22 mouse cellular contexts compared by ENCODE assay signal in genomic region chr7:6779172-6779571, GRCm38 (mm10). TPM values are rescaled to one million over a fixed set of nuclear protein-coding genes. Genes with fewer than 3 reads are reported as not detected.
DNase-seq lines count a peak whose midpoint lies in the region; ATAC-seq lines count a peak whose summit lies in the region.
"Had no signal": no experiment of that assay in that cellular context is flagged by ENCODE, and none has a peak within 500 bp of the region (broad histone marks: within the 10 kb centered on the region; RNA-seq: fewer than 3 reads in every experiment).

No protein-coding gene starts in this region.

- intact Hi-C loops in heart, postnatal 36 days (cut with DNase I) = no loop called here

- peaks cover 24% of the 10 kb centered on the region for H3K4me1 ChIP-seq in heart, embryonic 11.5 days (ENCODE audit: control insufficient read depth, insufficient read depth, low read length)
- H3K4me1 ChIP-seq in heart, embryonic 16.5 days (ENCODE audit: control insufficient read depth, insufficient read depth, low read length) = peaks cover 33% of the 10 kb centered on the region
- peaks cover 42% of the 10 kb centered on the region for H3K4me1 ChIP-seq in lung, embryonic 16.5 days (replicated peaks; ENCODE audit: control insufficient read depth, insufficient read depth, low read length)

- no peaks in the 10 kb centered on the region for H3K36me3 ChIP-seq in heart, embryonic 11.5 days (ENCODE audit: control insufficient read depth, insufficient read depth, low read length)
- H3K36me3 ChIP-seq in heart, embryonic 16.5 days (ENCODE audit: control insufficient read depth, insufficient read depth) = no peaks in the 10 kb centered on the region
- H3K36me3 ChIP-seq in lung, embryonic 16.5 days (ENCODE audit: control insufficient read depth, insufficient read depth, low read length) = no peaks in the 10 kb centered on the region
- H3K36me3 ChIP-seq: embryonic facial prominence, embryonic 12.5 days; forebrain, embryonic 12.5 days; hindbrain, embryonic 10.5 days; intestine, embryonic 15.5 days had no signal

- no peaks in the 10 kb centered on the region for H3K9me3 ChIP-seq in heart, embryonic 11.5 days (replicated peaks; ENCODE audit: control insufficient read depth, low read length)
- H3K9me3 ChIP-seq in heart, embryonic 16.5 days (replicated peaks; ENCODE audit: control insufficient read depth, low read length) = no peaks in the 10 kb centered on the region
- no peaks in the 10 kb centered on the region for H3K9me3 ChIP-seq in lung, embryonic 16.5 days (ENCODE audit: control insufficient read depth, low read length)
- H3K9me3 ChIP-seq: embryonic facial prominence, embryonic 12.5 days; forebrain, embryonic 12.5 days; hindbrain, embryonic 10.5 days; intestine, embryonic 15.5 days had no signal

- H3K27me3 ChIP-seq in heart, embryonic 11.5 days (ENCODE audit: control insufficient read depth, insufficient read depth, low read length) = no peaks in the 10 kb centered on the region
- H3K27me3 ChIP-seq in heart, embryonic 16.5 days (ENCODE audit: control insufficient read depth, insufficient read depth, low read length) = no peaks in the 10 kb centered on the region
- H3K27me3 ChIP-seq in lung, embryonic 16.5 days (ENCODE audit: control insufficient read depth, insufficient read depth, low read depth, low read length) = no peaks in the 10 kb centered on the region
- H3K27me3 ChIP-seq: embryonic facial prominence, embryonic 12.5 days; intestine, embryonic 15.5 days had no signal

- DNase-seq in heart, adult 8-10 months (ENCODE audit: low spot score) = no peak
- DNase-seq in heart, postnatal 36 days = no peak
- no peak for DNase-seq in lung, postnatal 36 days
- no peak for DNase-seq in spleen, postnatal 10 days (ENCODE audit: low spot score in 2 of 2)
- DNase-seq: adrenal gland, postnatal 10 days; cerebellum, adult 11 months; cerebellum, adult 8-10 months; cerebellum, postnatal 14 days; embryo, embryonic 11 days; gastrocnemius, postnatal 10 days; heart, adult 2 months had no signal

- WGBS in heart, embryonic 11.5 days (ENCODE audit: insufficient replicate concordance) = 66% methylated on average over 5 of the region's 5 CpGs
- WGBS in heart, embryonic 16.5 days = 71% methylated on average over 5 of the region's 5 CpGs
- WGBS in lung, embryonic 16.5 days = 64% methylated on average over 5 of the region's 5 CpGs

- no peak overlapping the region for H3K4me3 ChIP-seq in heart, embryonic 11.5 days (ENCODE audit: low read depth, low read length)
- H3K4me3 ChIP-seq in heart, embryonic 16.5 days (ENCODE audit: low read length) = no peak overlapping the region
- no peak overlapping the region for H3K4me3 ChIP-seq in lung, embryonic 16.5 days (ENCODE audit: low read length)
- H3K4me3 ChIP-seq: embryonic facial prominence, embryonic 12.5 days; forebrain, embryonic 12.5 days; heart, adult 2 months; hindbrain, embryonic 10.5 days; intestine, embryonic 15.5 days had no signal

- no peak overlapping the region for H3K4me2 ChIP-seq in heart, embryonic 11.5 days
- H3K4me2 ChIP-seq in heart, embryonic 16.5 days (ENCODE audit: low read depth, low read length) = no peak overlapping the region
- H3K4me2 ChIP-seq in lung, embryonic 16.5 days (ENCODE audit: low read depth, low read length) = no peak overlapping the region
- H3K4me2 ChIP-seq: embryonic facial prominence, embryonic 12.5 days; forebrain, embryonic 12.5 days; hindbrain, embryonic 14.5 days; intestine, embryonic 15.5 days had no signal

- no peak overlapping the region for H3K9ac ChIP-seq in heart, embryonic 11.5 days (ENCODE audit: low read depth, low read length)
- H3K9ac ChIP-seq in heart, embryonic 16.5 days (ENCODE audit: low read length) = no peak overlapping the region
- no peak overlapping the region for H3K9ac ChIP-seq in lung, embryonic 16.5 days (ENCODE audit: low read length)
- H3K9ac ChIP-seq: embryonic facial prominence, embryonic 12.5 days; forebrain, embryonic 12.5 days; hindbrain, embryonic 14.5 days; intestine, embryonic 15.5 days had no signal

- peak overlapping the region; percentile 22; the same call in 1 of the 2 replicates for H3K27ac ChIP-seq in heart, embryonic 11.5 days (ENCODE audit: low read depth, low read length)
- H3K27ac ChIP-seq in heart, embryonic 16.5 days (ENCODE audit: low read length) = 0 out of 2 replicates have a peak overlapping the region, but pooled peaks have one; percentile 19
- H3K27ac ChIP-seq in lung, embryonic 16.5 days (ENCODE audit: low read length) = peak overlapping the region; percentile 47
- H3K27ac ChIP-seq: embryonic facial prominence, embryonic 12.5 days; forebrain, embryonic 12.5 days; heart, adult 2 months; hindbrain, embryonic 10.5 days; hindbrain, embryonic 14.5 days; intestine, embryonic 15.5 days had no signal

- ATAC-seq in heart, embryonic 11.5 days (replicated peaks; ENCODE audit: insufficient number of reproducible peaks, low FRiP score, low TSS enrichment) = no peak
- ATAC-seq in heart, embryonic 16.5 days (replicated peaks; ENCODE audit: extremely low read depth, insufficient read depth, low FRiP score) = no peak
- ATAC-seq in lung, embryonic 16.5 days (ENCODE audit: low read depth) = no peak
- ATAC-seq: forebrain, embryonic 16.5 days; intestine, embryonic 15.5 days had no signal

RNA-seq across cellular contexts. Expression of gene Usp29, which starts 48.8 kb away (rescaled TPM):
- 14.5 and 15.5 TPM in 2 replicates for polyA plus RNA-seq in heart, embryonic 11.5 days (2014; fragmentation: Nextera tagmentation; extraction: Ambion mirVana)
- not detected for total RNA-seq in heart, adult 8-10 months (2022)
- polyA plus RNA-seq in heart, embryonic 16.5 days (2015; fragmentation: Nextera tagmentation; extraction: Ambion mirVana) = 5.9 and 6.1 TPM in 2 replicates
- under 1 TPM; 0.08 to 0.17 TPM for total RNA-seq in heart, postnatal 36 days (2021)
- polyA plus RNA-seq in lung, embryonic 16.5 days (2015; fragmentation: Nextera tagmentation; extraction: Ambion mirVana) = 3.5 and 5.1 TPM in 2 replicates
- total RNA-seq: common myeloid progenitor, adult 5-6 weeks; MEL had no signal

RNA-seq across cellular contexts. Expression of gene Peg3, which starts 48.9 kb away (rescaled TPM):
- polyA plus RNA-seq in heart, embryonic 11.5 days (2014; fragmentation: Nextera tagmentation; extraction: Ambion mirVana) = 214 TPM in 2 replicates
- total RNA-seq in heart, adult 8-10 months (2022) = 1 to 10 TPM; 3.1 to 5.9 (median 4.3) TPM
- 86.6 and 88.1 TPM in 2 replicates for polyA plus RNA-seq in heart, embryonic 16.5 days (2015; fragmentation: Nextera tagmentation; extraction: Ambion mirVana)
- total RNA-seq in heart, postnatal 36 days (2021) = 10 to 100 TPM in 1 of 2 experiments, 1 to 10 TPM in 1; 7.6 to 11.3 TPM
- polyA plus RNA-seq in lung, embryonic 16.5 days (2015; fragmentation: Nextera tagmentation; extraction: Ambion mirVana) = 102 and 119 TPM in 2 replicates
- total RNA-seq: common myeloid progenitor, adult 5-6 weeks; MEL had no signal
